13 mouse cellular contexts compared by ENCODE assay signal in the genomic region with DNA sequence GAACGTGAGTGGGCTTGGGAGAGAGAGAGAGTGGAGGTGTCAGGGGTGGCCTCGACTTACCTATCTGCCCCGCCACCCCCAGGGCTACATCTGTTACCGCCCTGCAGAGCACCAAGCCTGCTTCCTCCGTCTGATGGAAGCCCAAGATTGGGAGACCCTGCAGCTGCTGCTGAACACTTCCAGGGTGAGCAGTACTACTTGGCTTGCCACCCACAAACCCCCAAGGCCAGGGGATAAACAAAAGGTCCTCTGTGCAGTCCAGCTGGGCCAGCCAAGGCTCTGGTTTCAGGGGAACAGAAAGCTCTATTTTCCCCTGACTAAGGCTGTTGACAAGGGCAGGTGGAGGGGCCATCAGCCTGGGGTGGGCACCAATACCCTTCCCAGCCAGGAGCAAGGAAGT. TPM values are rescaled to one million over a fixed set of nuclear protein-coding genes. Genes with fewer than 3 reads are reported as not detected.
DNase-seq lines count a peak whose midpoint lies in the region; ATAC-seq and TF ChIP-seq lines count a peak whose summit lies in the region.
"Had no signal": no experiment of that assay in that cellular context is flagged by ENCODE, and none has a peak within 500 bp of the region (broad histone marks: within the 10 kb centered on the region; RNA-seq: fewer than 3 reads in every experiment).

No protein-coding gene starts in this region.

- TF ChIP-seq EP300 in stomach, postnatal 0 days (optimal IDR thresholded peaks at IDR 0.05), result no peak

- no peak overlapping the region for H3K4me2 ChIP-seq in hindbrain, embryonic 11.5 days (replicated peaks; ENCODE audit: low read depth, low read length)
- H3K4me2 ChIP-seq in stomach, embryonic 16.5 days (ENCODE audit: low read depth, low read length), result no peak overlapping the region
- H3K4me2 ChIP-seq in stomach, postnatal 0 days (replicated peaks; ENCODE audit: low read depth), result no peak overlapping the region
- H3K4me2 ChIP-seq: lung, embryonic 14.5 days; midbrain, embryonic 12.5 days; stomach, embryonic 15.5 days had no signal

- H3K9me3 ChIP-seq in hindbrain, embryonic 10.5 days, result no peaks in the 10 kb centered on the region
- H3K9me3 ChIP-seq in hindbrain, embryonic 11.5 days (ENCODE audit: control insufficient read depth, low read length), result no peaks in the 10 kb centered on the region
- no peaks in the 10 kb centered on the region for H3K9me3 ChIP-seq in stomach, embryonic 16.5 days (replicated peaks; ENCODE audit: control insufficient read depth, low read length)
- no peaks in the 10 kb centered on the region for H3K9me3 ChIP-seq in stomach, postnatal 0 days (ENCODE audit: control insufficient read depth, low read length)
- H3K9me3 ChIP-seq: midbrain, embryonic 12.5 days; stomach, embryonic 15.5 days had no signal

- no peak for TF ChIP-seq CTCF in stomach, postnatal 0 days (IDR thresholded peaks at IDR 0.05; ENCODE audit: low read depth)

- no peaks in the 10 kb centered on the region for H3K27me3 ChIP-seq in hindbrain, embryonic 10.5 days (ENCODE audit: insufficient read depth, poor library complexity, severe bottlenecking)
- no peaks in the 10 kb centered on the region for H3K27me3 ChIP-seq in hindbrain, embryonic 11.5 days (ENCODE audit: control insufficient read depth, insufficient read depth, low read length)
- no peaks in the 10 kb centered on the region for H3K27me3 ChIP-seq in stomach, embryonic 16.5 days (ENCODE audit: control insufficient read depth, insufficient read depth, low read length)
- no peaks in the 10 kb centered on the region for H3K27me3 ChIP-seq in stomach, postnatal 0 days (ENCODE audit: control insufficient read depth, insufficient read depth, low read length)
- H3K27me3 ChIP-seq: midbrain, embryonic 12.5 days; stomach, embryonic 15.5 days had no signal

- H3K9ac ChIP-seq in hindbrain, embryonic 11.5 days (ENCODE audit: low read depth, low read length), result no peak overlapping the region
- H3K9ac ChIP-seq in stomach, embryonic 16.5 days (ENCODE audit: low read length), result no peak overlapping the region
- H3K9ac ChIP-seq in stomach, postnatal 0 days (ENCODE audit: low read length), result no peak overlapping the region
- H3K9ac ChIP-seq: lung, embryonic 14.5 days; midbrain, embryonic 12.5 days; stomach, embryonic 15.5 days had no signal

- H3K36me3 ChIP-seq in hindbrain, embryonic 10.5 days, result peaks cover 59% of the 10 kb centered on the region
- peaks cover 6% of the 10 kb centered on the region; the same call in 1 of the 2 replicates for H3K36me3 ChIP-seq in hindbrain, embryonic 11.5 days (ENCODE audit: control insufficient read depth, insufficient read depth, low read length)
- peaks cover 15% of the 10 kb centered on the region; the same call in 1 of the 2 replicates for H3K36me3 ChIP-seq in stomach, embryonic 16.5 days (ENCODE audit: control insufficient read depth, insufficient read depth, low read length)
- peaks cover 23% of the 10 kb centered on the region for H3K36me3 ChIP-seq in stomach, postnatal 0 days (ENCODE audit: control insufficient read depth, insufficient read depth, low read length)

- peak overlapping the region; percentile 66; the same call in 1 of the 2 replicates for H3K27ac ChIP-seq in hindbrain, embryonic 10.5 days
- H3K27ac ChIP-seq in hindbrain, embryonic 11.5 days (ENCODE audit: low read depth, low read length), result no peak overlapping the region
- peak overlapping the region; percentile 83; the same call in 1 of the 2 replicates for H3K27ac ChIP-seq in stomach, embryonic 16.5 days (ENCODE audit: low read length)
- no peak overlapping the region; the same call in 1 of the 2 replicates for H3K27ac ChIP-seq in stomach, postnatal 0 days (replicated peaks)
- H3K27ac ChIP-seq: midbrain, embryonic 12.5 days had no signal

- H3K4me1 ChIP-seq in hindbrain, embryonic 10.5 days (replicated peaks), result peaks cover 50% of the 10 kb centered on the region
- peaks cover 12% of the 10 kb centered on the region for H3K4me1 ChIP-seq in hindbrain, embryonic 11.5 days (replicated peaks; ENCODE audit: control insufficient read depth, insufficient read depth, low read length)
- peaks cover 31% of the 10 kb centered on the region for H3K4me1 ChIP-seq in stomach, embryonic 16.5 days (ENCODE audit: control insufficient read depth, insufficient read depth, low read length)
- peaks cover 11% of the 10 kb centered on the region; the same call in 1 of the 2 replicates for H3K4me1 ChIP-seq in stomach, postnatal 0 days (replicated peaks; ENCODE audit: control insufficient read depth, insufficient read depth)

- whole genome bisulfite sequencing in hindbrain, embryonic 10.5 days, result 66% methylated on average over 5 of the region's 5 CpGs
- 80% methylated on average over 5 of the region's 5 CpGs for whole genome bisulfite sequencing in hindbrain, embryonic 11.5 days
- 74% methylated on average over 5 of the region's 5 CpGs for WGBS in stomach, embryonic 16.5 days
- 81% methylated on average over 5 of the region's 5 CpGs for WGBS in stomach, postnatal 0 days

- DNase-seq in hindbrain, embryonic 10.5 days (ENCODE audit: low spot score), result no peak
- no peak for DNase-seq in hindbrain, embryonic 11.5 days (ENCODE audit: low spot score)
- DNase-seq in stomach, postnatal 0 days (ENCODE audit: low spot score), result no peak
- peak; percentile 66 to 78 for DNase-seq in layer of hippocampus, adult 8-10 months (ENCODE audit: low spot score in 2 of 2)
- no peak for DNase-seq in spleen, postnatal 14 days (ENCODE audit: low spot score in 2 of 2)
- DNase-seq: kidney, adult 8-10 months; lung, embryonic 14.5 days; retina, postnatal 1 day had no signal

- no peak overlapping the region for H3K4me3 ChIP-seq in hindbrain, embryonic 10.5 days
- H3K4me3 ChIP-seq in hindbrain, embryonic 11.5 days (ENCODE audit: low read depth, low read length), result no peak overlapping the region
- H3K4me3 ChIP-seq in stomach, embryonic 16.5 days (replicated peaks; ENCODE audit: low read length), result no peak overlapping the region
- no peak overlapping the region for H3K4me3 ChIP-seq in stomach, postnatal 0 days (ENCODE audit: low read depth, low read length)
- H3K4me3 ChIP-seq: midbrain, embryonic 12.5 days; stomach, embryonic 15.5 days had no signal

- no peak for ATAC-seq in hindbrain, embryonic 11.5 days (ENCODE audit: low FRiP score)
- no peak for ATAC-seq in stomach, embryonic 16.5 days (ENCODE audit: insufficient read depth, low FRiP score)
- no peak for ATAC-seq in stomach, postnatal 0 days (ENCODE audit: low FRiP score, low TSS enrichment)
- ATAC-seq in erythroid progenitor cell, adult 5-6 weeks (replicated peaks; ENCODE audit: low FRiP score, poor library complexity, severe bottlenecking), result no peak

RNA-seq across cellular contexts. Expression of a gene that starts 0.9 kb away (rescaled TPM):
- 0.61 and 2.5 TPM in 2 replicates for polyA plus RNA-seq in hindbrain, embryonic 10.5 days (2016; fragmentation: Nextera tagmentation; extraction: Ambion mirVana)
- polyA plus RNA-seq in hindbrain, embryonic 11.5 days (2014; fragmentation: Nextera tagmentation; extraction: Ambion mirVana), result 0.86 and 1.8 TPM in 2 replicates
- 0.36 and 0.46 TPM in 2 replicates for polyA plus RNA-seq in stomach, embryonic 16.5 days (2015; fragmentation: Nextera tagmentation; extraction: Ambion mirVana)
- polyA plus RNA-seq in stomach, postnatal 0 days (2015; fragmentation: Nextera tagmentation; extraction: Ambion mirVana), result 0.13 TPM in 1 of 2 replicates, not detected in the other
- 1 to 10 TPM in 2 of 4 experiments, under 1 TPM in 2; 0.90 to 2.0 (median 1.4) TPM for total RNA-seq in layer of hippocampus, adult 8-10 months (2022)
- total RNA-seq in erythroid progenitor cell, adult 5-6 weeks (2015; ENCODE audit: low replicate concordance), result not detected in 2 replicates
- total RNA-seq in erythroid progenitor cell, adult 5-6 weeks (2017; ENCODE audit: low replicate concordance), result 2.1 TPM in 1 of 2 replicates, not detected in the other
- polyA plus RNA-seq: heart, postnatal 0 days; midbrain, embryonic 12.5 days; stomach, embryonic 15.5 days had no signal

RNA-seq across cellular contexts. Expression of a gene that starts 4.3 kb away (rescaled TPM):
- 35.1 and 36.0 TPM in 2 replicates for polyA plus RNA-seq in hindbrain, embryonic 10.5 days (2016; fragmentation: Nextera tagmentation; extraction: Ambion mirVana)
- 27.8 and 37.7 TPM in 2 replicates for polyA plus RNA-seq in hindbrain, embryonic 11.5 days (2014; fragmentation: Nextera tagmentation; extraction: Ambion mirVana)
- 29.0 and 33.6 TPM in 2 replicates for polyA plus RNA-seq in stomach, embryonic 16.5 days (2015; fragmentation: Nextera tagmentation; extraction: Ambion mirVana)
- 12.4 and 13.4 TPM in 2 replicates for polyA plus RNA-seq in stomach, postnatal 0 days (2015; fragmentation: Nextera tagmentation; extraction: Ambion mirVana)
- 10 to 100 TPM; 39.7 to 43.9 (median 41.9) TPM for total RNA-seq in layer of hippocampus, adult 8-10 months (2022)
- 6.5 and 27.7 TPM in 2 replicates for total RNA-seq in erythroid progenitor cell, adult 5-6 weeks (2015; ENCODE audit: low replicate concordance)
- total RNA-seq in erythroid progenitor cell, adult 5-6 weeks (2017; ENCODE audit: low replicate concordance), result 16.8 and 20.5 TPM in 2 replicates

RNA-seq across cellular contexts. Expression of a gene that starts 4.4 kb away (rescaled TPM):
- polyA plus RNA-seq in hindbrain, embryonic 10.5 days (2016; fragmentation: Nextera tagmentation; extraction: Ambion mirVana), result 80.9 and 81.8 TPM in 2 replicates
- 60.1 and 64.6 TPM in 2 replicates for polyA plus RNA-seq in hindbrain, embryonic 11.5 days (2014; fragmentation: Nextera tagmentation; extraction: Ambion mirVana)
- 49.6 and 54.5 TPM in 2 replicates for polyA plus RNA-seq in stomach, embryonic 16.5 days (2015; fragmentation: Nextera tagmentation; extraction: Ambion mirVana)
- 45.4 and 48.9 TPM in 2 replicates for polyA plus RNA-seq in stomach, postnatal 0 days (2015; fragmentation: Nextera tagmentation; extraction: Ambion mirVana)
- total RNA-seq in layer of hippocampus, adult 8-10 months (2022), result 10 to 100 TPM; 54.8 to 62.3 (median 57.7) TPM
- 28.1 and 48.6 TPM in 2 replicates for total RNA-seq in erythroid progenitor cell, adult 5-6 weeks (2015; ENCODE audit: low replicate concordance)
- total RNA-seq in erythroid progenitor cell, adult 5-6 weeks (2017; ENCODE audit: low replicate concordance), result 35.8 and 43.4 TPM in 2 replicates

RNA-seq across cellular contexts. Expression of a gene that starts 4.4 kb away (rescaled TPM):
- 37.8 and 40.1 TPM in 2 replicates for polyA plus RNA-seq in hindbrain, embryonic 10.5 days (2016; fragmentation: Nextera tagmentation; extraction: Ambion mirVana)
- polyA plus RNA-seq in hindbrain, embryonic 11.5 days (2014; fragmentation: Nextera tagmentation; extraction: Ambion mirVana), result 17.5 and 19.9 TPM in 2 replicates
- polyA plus RNA-seq in stomach, embryonic 16.5 days (2015; fragmentation: Nextera tagmentation; extraction: Ambion mirVana), result 29.4 and 35.0 TPM in 2 replicates
- polyA plus RNA-seq in stomach, postnatal 0 days (2015; fragmentation: Nextera tagmentation; extraction: Ambion mirVana), result 12.0 and 12.5 TPM in 2 replicates
- total RNA-seq in layer of hippocampus, adult 8-10 months (2022), result 10 to 100 TPM; 31.0 to 44.2 (median 38.4) TPM
- total RNA-seq in erythroid progenitor cell, adult 5-6 weeks (2015; ENCODE audit: low replicate concordance), result 34.8 and 64.5 TPM in 2 replicates
- 24.8 and 28.7 TPM in 2 replicates for total RNA-seq in erythroid progenitor cell, adult 5-6 weeks (2017; ENCODE audit: low replicate concordance)

RNA-seq across cellular contexts. Expression of a gene that starts 13.8 kb away (rescaled TPM):
- 6.8 and 10.2 TPM in 2 replicates for polyA plus RNA-seq in hindbrain, embryonic 10.5 days (2016; fragmentation: Nextera tagmentation; extraction: Ambion mirVana)
- polyA plus RNA-seq in hindbrain, embryonic 11.5 days (2014; fragmentation: Nextera tagmentation; extraction: Ambion mirVana), result 6.4 and 9.2 TPM in 2 replicates
- polyA plus RNA-seq in stomach, embryonic 16.5 days (2015; fragmentation: Nextera tagmentation; extraction: Ambion mirVana), result 1.5 and 2.3 TPM in 2 replicates
- 0.84 and 1.3 TPM in 2 replicates for polyA plus RNA-seq in stomach, postnatal 0 days (2015; fragmentation: Nextera tagmentation; extraction: Ambion mirVana)
- total RNA-seq in layer of hippocampus, adult 8-10 months (2022), result 100 to 1,000 TPM; 134 to 172 (median 153) TPM
- not detected in 2 replicates for total RNA-seq in erythroid progenitor cell, adult 5-6 weeks (2015; ENCODE audit: low replicate concordance)
- total RNA-seq in erythroid progenitor cell, adult 5-6 weeks (2017; ENCODE audit: low replicate concordance), result not detected in 2 replicates

Comparison
In these comparisons a context has a peak if more than half of its experiments do, and no peak if none do; other contexts are left out.
1. H3K27ac ChIP-seq: peak in hindbrain, embryonic 10.5 days (single experiment) and stomach, embryonic 16.5 days (single experiment); none in hindbrain, embryonic 11.5 days (single experiment) and stomach, postnatal 0 days (single experiment).
2. DNase-seq: peak in layer of hippocampus, adult 8-10 months (2 of 2); none in hindbrain, embryonic 10.5 days (single experiment), hindbrain, embryonic 11.5 days (single experiment), stomach, postnatal 0 days (single experiment) and spleen, postnatal 14 days (0 of 2).